Mouse (Mus musculus): Measurements from ENCODE around the gene Apoc4. TPM values are rescaled to one million over a fixed set of nuclear protein-coding genes. Genes with fewer than 3 reads are reported as not detected.

The Apoc4 gene
- polyA plus RNA-seq (2015; fragmentation: Nextera tagmentation; extraction: Ambion mirVana): 2.9 and 3.0 TPM in 2 replicates

DNA sequence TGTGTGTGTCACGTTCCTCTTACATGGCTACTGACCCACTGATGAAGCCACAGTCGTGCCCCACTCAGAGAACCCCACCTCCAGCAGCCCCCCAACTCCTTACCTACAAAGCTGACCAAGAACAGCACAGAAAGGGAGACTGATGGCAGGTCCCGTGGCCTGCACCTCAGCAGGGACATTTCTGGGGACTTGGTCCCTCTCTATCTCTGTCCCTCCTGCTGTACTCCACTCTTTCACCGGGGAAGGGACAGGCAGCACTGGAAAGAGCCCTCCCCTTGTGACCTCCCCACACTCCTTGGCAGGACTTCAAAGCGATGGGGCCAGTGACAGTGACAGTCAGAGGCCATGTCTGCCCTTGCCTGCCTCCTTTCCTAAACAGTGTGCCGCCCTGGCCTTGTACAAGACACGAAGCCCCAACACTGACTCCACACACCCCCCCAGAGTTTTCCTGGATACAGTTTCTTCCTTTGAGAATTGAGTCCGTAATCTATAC lies at the start of gene Apoc4, which contains the start of gene Gm44805:
Gene Apoc4, minus strand, starts transcription at position 278 of the 493 bp plus-strand sequence.
Gene Gm44805, minus strand, starts transcription at position 222 of the 493 bp plus-strand sequence.

DNA sequence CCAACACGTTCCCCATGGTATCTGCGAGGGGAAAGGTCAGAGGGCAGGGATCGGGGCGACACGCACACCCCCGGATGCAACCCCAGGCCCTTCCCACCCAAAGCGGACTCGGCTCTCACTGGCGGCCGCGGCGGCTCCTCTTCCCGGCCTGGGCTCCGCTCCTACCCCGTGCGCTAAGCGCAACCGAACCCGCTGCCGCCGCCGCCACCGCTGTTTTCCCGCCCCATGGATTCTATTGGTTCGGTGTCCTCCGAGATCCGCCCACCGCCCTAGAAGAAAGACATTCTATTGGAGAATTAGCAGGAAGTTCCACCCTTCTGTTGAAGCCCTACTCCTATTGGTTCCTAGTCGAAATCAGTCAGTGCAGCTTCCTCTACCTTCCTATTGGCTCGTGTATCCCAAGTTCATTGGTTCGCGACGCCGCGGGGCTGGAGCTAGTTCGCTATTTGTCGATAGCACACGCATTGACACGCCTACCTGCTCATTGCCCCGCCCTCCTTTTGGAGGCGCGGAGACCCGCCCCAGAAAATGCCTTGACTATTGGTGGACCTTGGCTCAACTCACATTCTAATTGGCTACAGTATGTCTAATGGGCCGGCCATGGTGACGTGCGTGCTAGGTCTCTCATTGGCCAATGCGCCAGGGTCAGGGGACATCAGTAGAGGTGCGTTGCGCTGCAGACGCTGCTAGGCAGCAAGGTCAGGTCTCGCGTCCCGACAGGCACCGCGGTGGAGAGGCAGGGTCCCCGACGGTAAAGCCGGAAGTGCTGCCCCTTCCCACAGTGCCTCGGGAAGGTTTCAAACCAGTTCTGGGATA lies 34.2 kb upstream of the Apoc4 start, which contains the start of gene Tomm40:
Gene Tomm40, minus strand, starts transcription at position 200 of the 816 bp plus-strand sequence.

DNA sequence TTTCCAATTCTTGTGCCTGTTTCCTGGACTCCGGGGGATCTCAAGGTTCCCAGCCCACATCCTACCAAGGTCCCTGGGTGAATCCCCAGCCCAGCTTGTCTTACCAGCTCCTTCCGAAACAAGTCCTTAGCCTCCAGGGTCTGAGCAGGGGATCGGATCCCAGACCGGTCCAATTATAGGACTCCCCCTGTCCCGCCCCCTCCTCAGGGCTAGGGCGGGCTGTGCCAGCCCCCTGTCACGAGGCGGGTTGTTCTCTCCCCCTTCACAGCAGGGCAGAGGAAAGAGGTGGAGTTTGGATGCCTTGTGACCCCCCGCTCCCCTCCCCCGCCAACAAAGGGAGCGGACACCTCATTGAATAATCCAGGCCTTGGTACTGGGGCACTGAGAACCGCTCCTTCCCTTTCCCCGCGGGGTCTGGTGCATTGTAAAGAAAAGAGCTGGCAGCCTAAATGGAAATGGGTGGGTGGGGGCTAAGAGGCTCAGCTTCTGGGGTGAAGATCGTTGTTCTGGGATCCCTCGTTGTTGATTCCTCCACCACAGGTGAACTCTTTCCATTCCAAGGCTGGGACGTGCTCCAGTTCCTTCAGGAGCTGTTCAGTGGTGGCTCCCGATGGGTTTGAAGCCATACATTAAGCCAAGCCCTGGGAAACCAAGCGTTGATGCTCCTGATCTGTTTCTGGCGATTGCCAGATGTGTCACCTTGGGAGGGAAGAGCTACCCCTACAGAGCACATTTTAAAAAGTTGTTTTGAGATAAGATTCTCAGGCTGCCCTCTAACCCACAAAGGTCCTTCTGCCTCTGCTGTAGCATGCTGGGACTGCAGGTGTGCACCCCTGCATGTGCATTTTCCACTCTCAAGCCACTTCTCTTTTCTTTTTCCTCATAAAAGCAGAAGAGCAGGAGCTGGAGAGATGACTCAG lies 17.9 kb upstream of the Apoc4 start, which contains the start of gene Apoe:
Gene Apoe, minus strand, starts transcription at position 282 of the 920 bp plus-strand sequence.

GRCm38 (mm10) chr7:19691873-19692865 lies 10.9 kb upstream of the Apoc4 start, which contains the start of gene Apoc1:
TSS of gene Apoc1 (minus strand) at chr7:19692660.

GRCm38 (mm10) chr7:19677872-19678271 lies 3.4 kb downstream of the Apoc4 start, which contains the start of gene Apoc2:
TSS of gene Apoc2 (minus strand) at chr7:19677941.

DNA sequence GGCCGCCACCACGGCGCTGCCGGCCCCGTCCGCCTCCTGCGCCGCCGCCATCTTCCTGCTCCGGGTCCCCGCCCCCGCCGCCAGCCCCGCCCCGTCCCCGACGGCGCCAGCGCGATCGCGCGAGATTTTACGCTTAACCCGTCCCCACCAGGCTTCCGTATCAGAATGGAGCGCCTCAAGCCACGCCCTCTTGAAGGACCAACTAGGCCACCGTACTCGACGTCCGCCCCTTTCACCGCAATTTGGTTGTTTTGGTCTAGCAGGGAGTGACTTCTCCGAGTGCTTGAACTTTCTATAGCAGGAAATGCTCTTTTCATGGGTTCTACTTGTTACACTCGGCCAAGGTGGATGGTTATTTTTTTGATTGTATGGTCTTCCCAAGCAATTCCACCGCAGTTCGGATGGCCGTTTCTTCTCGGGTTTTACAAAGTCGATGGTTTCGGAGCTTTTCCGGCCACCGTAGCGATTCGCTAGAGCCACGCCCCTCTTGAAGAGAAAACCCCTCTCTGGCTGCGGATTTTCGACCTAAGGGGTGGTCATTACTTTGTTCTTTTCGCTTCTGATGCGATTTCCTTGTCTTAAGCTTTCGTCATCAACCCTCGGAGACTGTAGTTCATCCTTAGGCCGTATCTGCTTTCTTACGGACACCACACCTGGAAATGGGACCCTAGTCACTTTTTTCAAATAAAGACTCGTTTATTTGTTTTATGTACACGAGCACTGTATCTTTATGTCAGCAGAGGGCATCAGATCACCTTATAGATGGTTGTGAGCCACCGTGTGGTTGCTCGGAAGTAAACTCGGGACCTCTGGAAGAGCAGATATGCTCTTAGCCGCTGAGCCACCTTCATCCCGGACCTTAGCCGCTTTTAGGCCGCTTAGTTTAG lies 16.1 kb downstream of the Apoc4 start, which contains the start of gene Clptm1:
Gene Clptm1, minus strand, starts transcription at position 79 of the 887 bp plus-strand sequence.

DNA sequence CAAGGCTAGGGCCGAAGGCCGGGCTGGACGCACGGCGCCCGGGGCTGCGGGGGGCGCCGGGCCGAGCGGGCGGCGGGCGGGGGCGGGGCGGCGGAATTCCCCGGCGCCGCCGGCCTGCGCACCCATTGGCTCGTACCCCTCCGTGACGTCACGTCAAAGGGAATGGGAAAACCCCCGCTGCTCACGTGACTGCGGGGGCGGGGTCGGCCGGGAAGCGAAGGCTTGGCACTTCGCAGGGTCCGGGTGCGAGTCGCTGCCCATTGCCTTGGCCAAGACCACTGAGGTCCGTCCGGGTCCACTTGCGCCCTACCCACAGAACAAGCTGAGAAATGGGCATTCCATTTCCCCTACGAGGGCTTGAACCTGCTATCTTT lies 51.9 kb downstream of the Apoc4 start, which contains the start of gene Relb:
Gene Relb, minus strand, starts transcription at position 78 of the 374 bp plus-strand sequence.

Other genes with a start within 250 kb of the Apoc4 start
- 3.7 and 4.3 TPM in 2 replicates for gene Mark4, start 222.7 kb downstream of the Apoc4 start, polyA plus RNA-seq (2015; fragmentation: Nextera tagmentation; extraction: Ambion mirVana)
- 0.29 and 0.47 TPM in 2 replicates for gene Exoc3l2, start 218.1 kb downstream of the Apoc4 start, polyA plus RNA-seq (2015; fragmentation: Nextera tagmentation; extraction: Ambion mirVana)
- gene Bloc1s3, start 173.1 kb downstream of the Apoc4 start, polyA plus RNA-seq (2015; fragmentation: Nextera tagmentation; extraction: Ambion mirVana): 1.5 and 2.0 TPM in 2 replicates
- 82.5 and 88.1 TPM in 2 replicates for gene Trappc6a, start 173.1 kb downstream of the Apoc4 start, polyA plus RNA-seq (2015; fragmentation: Nextera tagmentation; extraction: Ambion mirVana)
- gene Nkpd1, start 163.6 kb downstream of the Apoc4 start, polyA plus RNA-seq (2015; fragmentation: Nextera tagmentation; extraction: Ambion mirVana): 0.27 and 0.49 TPM in 2 replicates
- 16.1 and 16.9 TPM in 2 replicates for gene Ppp1r37, start 118.4 kb downstream of the Apoc4 start, polyA plus RNA-seq (2015; fragmentation: Nextera tagmentation; extraction: Ambion mirVana)
- 1.2 and 1.4 TPM in 2 replicates for gene Zfp296, start 104.2 kb downstream of the Apoc4 start, polyA plus RNA-seq (2015; fragmentation: Nextera tagmentation; extraction: Ambion mirVana)
- 152 and 153 TPM in 2 replicates for gene Gemin7, start 103.9 kb downstream of the Apoc4 start, polyA plus RNA-seq (2015; fragmentation: Nextera tagmentation; extraction: Ambion mirVana)
- 21.5 and 24.3 TPM in 2 replicates for gene Clasrp, start 77.0 kb downstream of the Apoc4 start, polyA plus RNA-seq (2015; fragmentation: Nextera tagmentation; extraction: Ambion mirVana)
- gene Relb, start 52.0 kb downstream of the Apoc4 start, polyA plus RNA-seq (2015; fragmentation: Nextera tagmentation; extraction: Ambion mirVana): 19.2 TPM in 2 replicates
- gene Clptm1, start 16.4 kb downstream of the Apoc4 start, polyA plus RNA-seq (2015; fragmentation: Nextera tagmentation; extraction: Ambion mirVana): 49.8 and 51.7 TPM in 2 replicates
- 4.0 and 26.9 TPM in 2 replicates for gene Apoc2, start 3.5 kb downstream of the Apoc4 start, polyA plus RNA-seq (2015; fragmentation: Nextera tagmentation; extraction: Ambion mirVana)
- not detected in 2 replicates for gene Gm44805, start 56 bp downstream of the Apoc4 start, polyA plus RNA-seq (2015; fragmentation: Nextera tagmentation; extraction: Ambion mirVana)
- gene Apoc1, start 11.2 kb upstream of the Apoc4 start, polyA plus RNA-seq (2015; fragmentation: Nextera tagmentation; extraction: Ambion mirVana): 54.6 and 118 TPM in 2 replicates
- 475 and 2,164 TPM in 2 replicates for gene Apoe, start 17.7 kb upstream of the Apoc4 start, polyA plus RNA-seq (2015; fragmentation: Nextera tagmentation; extraction: Ambion mirVana)
- 77.1 and 79.8 TPM in 2 replicates for gene Tomm40, start 34.0 kb upstream of the Apoc4 start, polyA plus RNA-seq (2015; fragmentation: Nextera tagmentation; extraction: Ambion mirVana)
- 55.1 and 55.3 TPM in 2 replicates for gene Nectin2, start 69.0 kb upstream of the Apoc4 start, polyA plus RNA-seq (2015; fragmentation: Nextera tagmentation; extraction: Ambion mirVana)
- gene Bcam, start 89.5 kb upstream of the Apoc4 start, polyA plus RNA-seq (2015; fragmentation: Nextera tagmentation; extraction: Ambion mirVana): 135 and 139 TPM in 2 replicates
- 16.4 and 17.5 TPM in 2 replicates for gene Cblc, start 115.3 kb upstream of the Apoc4 start, polyA plus RNA-seq (2015; fragmentation: Nextera tagmentation; extraction: Ambion mirVana)
- 8.0 and 8.4 TPM in 2 replicates for gene Bcl3, start 141.3 kb upstream of the Apoc4 start, polyA plus RNA-seq (2015; fragmentation: Nextera tagmentation; extraction: Ambion mirVana)
- gene Gm19345, start 170.5 kb upstream of the Apoc4 start, polyA plus RNA-seq (2015; fragmentation: Nextera tagmentation; extraction: Ambion mirVana): not detected in 2 replicates
- gene Ceacam16, start 179.8 kb upstream of the Apoc4 start, polyA plus RNA-seq (2015; fragmentation: Nextera tagmentation; extraction: Ambion mirVana): not detected in 2 replicates
- 3.4 and 4.0 TPM in 2 replicates for gene Ceacam19, start 206.5 kb upstream of the Apoc4 start, polyA plus RNA-seq (2015; fragmentation: Nextera tagmentation; extraction: Ambion mirVana)
- gene Pvr, start 239.7 kb upstream of the Apoc4 start, polyA plus RNA-seq (2015; fragmentation: Nextera tagmentation; extraction: Ambion mirVana): 13.9 and 14.1 TPM in 2 replicates

Measured in urinary bladder, postnatal 0 days (tissue).